Mouse (Mus musculus) embryonic fibroblast, embryonic 13.5 days (primary cell): ENCODE measurements around the gene Arid3a.

Experiments
- CTCF ChIP-seq: IDR thresholded peaks from 2 replicates; pipeline ENCODE4 v1.5.1; 2011; ENCODE audit warnings: mild to moderate bottlenecking, control low read depth, low read length, moderate library complexity, borderline replicate concordance; ENCODE audit not compliant: insufficient read depth
- POLR2A ChIP-seq: IDR thresholded peaks from 2 replicates; pipeline ENCODE4 v1.6.1; 2011; ENCODE audit warnings: low read depth, mild to moderate bottlenecking, control low read depth, low read length, moderate library complexity

GRCm38 (mm10) chr10:79907415-79907814 is 19.4 kb upstream of the Arid3a start:
- TF ChIP-seq CTCF (no peak), POLR2A (no peak)
